Mouse (Mus musculus) C2C12 (cell line): ENCODE results near the gene Npl.
"Not testable (repeated sequence)": the region's sequence is repeated elsewhere in the genome, so short reads cannot be mapped to it uniquely, and the experiment has no call there.

ENCODE experiments used
- CTCF ChIP-seq: IDR thresholded peaks from one replicate; pipeline ENCODE4 v1.5.1; 2011; ENCODE audit not compliant: control insufficient read depth, insufficient read depth, insufficient read length
- FOSL1 ChIP-seq: IDR thresholded peaks from one replicate; pipeline ENCODE4 v1.8.0; 2011; ENCODE audit warnings: mild to moderate bottlenecking, low read length; ENCODE audit not compliant: poor library complexity, insufficient read depth, severe bottlenecking

DNA sequence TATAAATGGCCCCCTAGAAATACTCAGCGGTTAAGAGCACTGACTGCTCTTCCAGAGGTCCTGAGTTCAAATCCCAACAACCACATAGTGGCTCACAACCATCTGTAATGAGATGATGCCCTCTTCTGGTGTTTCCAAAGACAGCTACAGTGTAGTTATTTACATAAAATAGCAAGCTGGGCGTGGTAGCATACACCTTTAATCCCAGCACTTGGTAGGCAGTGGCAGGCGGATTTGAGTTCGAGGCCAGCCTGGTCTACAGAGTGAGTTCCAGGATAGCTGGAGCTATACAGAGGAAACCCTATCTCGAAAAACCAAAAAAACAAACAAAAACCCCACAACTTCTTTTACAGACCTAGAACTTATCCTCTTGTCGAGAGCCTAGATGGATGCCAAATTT lies 63.7 kb downstream of the Npl start:
- not testable (repeated sequence) for TF ChIP-seq FOSL1, CTCF
